ENCODE assay signal across 13 mouse cellular contexts in the genomic region with DNA sequence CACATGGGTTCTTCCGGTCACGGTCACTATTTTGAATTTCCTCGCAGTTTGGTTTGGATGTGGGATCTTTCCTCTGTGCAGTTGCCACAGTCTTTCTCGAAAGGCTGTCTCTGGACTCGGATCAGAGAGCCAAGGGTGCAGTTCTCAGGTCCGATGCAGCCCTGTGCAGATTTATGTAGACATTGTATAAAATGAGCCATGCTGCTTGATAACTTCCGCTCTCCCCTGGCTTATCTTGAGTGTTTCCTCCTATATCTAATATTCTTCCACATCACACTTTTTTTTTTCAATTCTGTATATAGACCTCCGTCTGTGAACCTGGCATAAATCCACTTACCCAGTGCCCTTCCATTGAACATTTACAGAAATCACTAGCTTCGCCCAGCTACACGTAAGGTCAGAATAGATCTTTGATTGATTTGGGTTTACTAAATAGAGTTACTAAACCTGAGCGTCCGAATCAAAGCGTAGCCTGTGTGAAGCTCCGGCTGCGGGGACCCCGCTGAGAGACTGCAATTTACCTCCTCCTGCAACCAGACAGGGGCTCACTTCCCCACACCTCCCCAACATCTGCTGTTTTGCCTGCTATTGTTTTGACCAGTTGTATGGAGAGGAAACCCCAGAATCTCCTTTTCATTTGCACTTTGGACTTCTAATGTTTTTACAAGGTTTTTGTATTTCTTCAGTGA. TPM values are rescaled to one million over a fixed set of nuclear protein-coding genes. Genes with fewer than 3 reads are reported as not detected.
DNase-seq lines count a peak whose midpoint lies in the region; ATAC-seq and TF ChIP-seq lines count a peak whose summit lies in the region.
"Had no signal": no experiment of that assay in that cellular context is flagged by ENCODE, and none has a peak within 500 bp of the region (broad histone marks: within the 10 kb centered on the region; RNA-seq: fewer than 3 reads in every experiment).

No protein-coding gene starts in this region.

- TF ChIP-seq RAD21 in MEL (IDR thresholded peaks at IDR 0.05; ENCODE audit: low read depth, low read length), result no peak

- peaks cover 20% of the 10 kb centered on the region for H3K4me1 ChIP-seq in heart, embryonic 16.5 days (ENCODE audit: control insufficient read depth, insufficient read depth, low read length)
- peaks cover 0 to 6% of the 10 kb centered on the region in 2 experiments; a peak in 2 of 4 replicates for H3K4me1 ChIP-seq in MEL (ENCODE audit: control insufficient read depth in 1 of 2, insufficient read depth in 2 of 2, low read length in 2 of 2)
- H3K4me1 ChIP-seq in forebrain, embryonic 13.5 days, result peaks cover 34% of the 10 kb centered on the region
- peaks cover 23% of the 10 kb centered on the region for H3K4me1 ChIP-seq in midbrain, embryonic 15.5 days
- H3K4me1 ChIP-seq in intestine, embryonic 16.5 days (ENCODE audit: control insufficient read depth, insufficient read depth, low read length), result peaks cover 17% of the 10 kb centered on the region

- 0 out of 2 replicates have a peak overlapping the region, but pooled peaks have one; percentile 7 for H3K9ac ChIP-seq in heart, embryonic 16.5 days (ENCODE audit: low read length)
- no peak overlapping the region for H3K9ac ChIP-seq in MEL (ENCODE audit: control insufficient read depth, low read depth, low read length, poor library complexity, severe bottlenecking)
- H3K9ac ChIP-seq in forebrain, embryonic 13.5 days, result no peak overlapping the region
- no peak overlapping the region for H3K9ac ChIP-seq in midbrain, embryonic 15.5 days
- H3K9ac ChIP-seq in intestine, embryonic 16.5 days (ENCODE audit: low read depth, low read length), result no peak overlapping the region
- H3K9ac ChIP-seq: embryonic facial prominence, embryonic 12.5 days; liver, embryonic 14.5 days had no signal

- peak overlapping the region; percentile 19 for H3K4me2 ChIP-seq in heart, embryonic 16.5 days (ENCODE audit: low read depth, low read length)
- H3K4me2 ChIP-seq in forebrain, embryonic 13.5 days, result peak overlapping the region; percentile 34
- peak overlapping the region; percentile 15 for H3K4me2 ChIP-seq in midbrain, embryonic 15.5 days
- H3K4me2 ChIP-seq in intestine, embryonic 16.5 days (ENCODE audit: low read depth, low read length), result no peak overlapping the region
- H3K4me2 ChIP-seq: embryonic facial prominence, embryonic 12.5 days had no signal

- H3K4me3 ChIP-seq in heart, embryonic 16.5 days (ENCODE audit: low read length), result no peak overlapping the region
- no peak overlapping the region for H3K4me3 ChIP-seq in MEL (ENCODE audit: control insufficient read depth in 1 of 2, insufficient read depth in 1 of 2, low read depth in 2 of 2, low read length in 2 of 2)
- no peak overlapping the region for H3K4me3 ChIP-seq in forebrain, embryonic 13.5 days
- no peak overlapping the region for H3K4me3 ChIP-seq in midbrain, embryonic 15.5 days
- H3K4me3 ChIP-seq in intestine, embryonic 16.5 days (ENCODE audit: low read length), result no peak overlapping the region
- H3K4me3 ChIP-seq: embryonic facial prominence, embryonic 12.5 days; myocyte had no signal

- H3K9me3 ChIP-seq in heart, embryonic 16.5 days (replicated peaks; ENCODE audit: control insufficient read depth, low read length), result no peaks in the 10 kb centered on the region
- H3K9me3 ChIP-seq in MEL (replicated peaks; ENCODE audit: insufficient read depth, low read length), result no peaks in the 10 kb centered on the region
- H3K9me3 ChIP-seq in forebrain, embryonic 13.5 days (replicated peaks), result no peaks in the 10 kb centered on the region
- H3K9me3 ChIP-seq in midbrain, embryonic 15.5 days, result no peaks in the 10 kb centered on the region
- no peaks in the 10 kb centered on the region for H3K9me3 ChIP-seq in intestine, embryonic 16.5 days (ENCODE audit: control insufficient read depth, low read length)
- H3K9me3 ChIP-seq: embryonic facial prominence, embryonic 12.5 days had no signal

- no peak for TF ChIP-seq CTCF in MEL (IDR thresholded peaks at IDR 0.05 in 2 of 3, conservative IDR thresholded peaks at IDR 0.05 in 1 of 3; ENCODE audit: control insufficient read depth in 1 of 3, insufficient read depth in 1 of 3, low read depth in 2 of 3, low read length in 3 of 3, poor library complexity in 1 of 3, severe bottlenecking in 1 of 3)

- no peak overlapping the region for H3K27ac ChIP-seq in heart, embryonic 16.5 days (ENCODE audit: low read length)
- H3K27ac ChIP-seq in MEL (ENCODE audit: control insufficient read depth, low read depth, low read length), result no peak overlapping the region
- H3K27ac ChIP-seq in forebrain, embryonic 13.5 days, result no peak overlapping the region
- H3K27ac ChIP-seq in midbrain, embryonic 15.5 days, result no peak overlapping the region
- H3K27ac ChIP-seq in intestine, embryonic 16.5 days (ENCODE audit: low read length), result no peak overlapping the region
- H3K27ac ChIP-seq: liver, embryonic 14.5 days had no signal

- WGBS in heart, embryonic 16.5 days, result 50% methylated on average over 16 of the region's 16 CpGs
- WGBS in forebrain, embryonic 13.5 days, result 13% methylated on average over 16 of the region's 16 CpGs
- 13% methylated on average over 16 of the region's 16 CpGs for WGBS in midbrain, embryonic 15.5 days
- 47% methylated on average over 16 of the region's 16 CpGs for WGBS in intestine, embryonic 16.5 days

- DNase-seq in heart, postnatal 14 days, result no peak
- no peak for DNase-seq in MEL (ENCODE audit: low read depth, low spot score)
- DNase-seq in right cerebral cortex, postnatal 4 days, result no peak
- DNase-seq: gastrocnemius, postnatal 10 days; kidney, adult 18-20 months had no signal

- ATAC-seq in heart, embryonic 16.5 days (replicated peaks; ENCODE audit: extremely low read depth, insufficient read depth, low FRiP score), result no peak
- no peak for ATAC-seq in forebrain, embryonic 13.5 days
- no peak for ATAC-seq in midbrain, embryonic 15.5 days (replicated peaks)
- ATAC-seq in megakaryocyte progenitor cell, adult 5-6 weeks (replicated peaks; ENCODE audit: poor library complexity), result no peak
- ATAC-seq in intestine, embryonic 16.5 days, result no peak

- no peaks in the 10 kb centered on the region for H3K36me3 ChIP-seq in heart, embryonic 16.5 days (ENCODE audit: control insufficient read depth, insufficient read depth)
- H3K36me3 ChIP-seq in MEL (ENCODE audit: control insufficient read depth in 1 of 2, insufficient read depth in 2 of 2, low read length in 2 of 2), result no peaks in the 10 kb centered on the region; a peak in 2 of 4 replicates
- H3K36me3 ChIP-seq in forebrain, embryonic 13.5 days (ENCODE audit: poor library complexity, severe bottlenecking), result no peaks in the 10 kb centered on the region
- H3K36me3 ChIP-seq in midbrain, embryonic 15.5 days (replicated peaks), result no peaks in the 10 kb centered on the region
- no peaks in the 10 kb centered on the region for H3K36me3 ChIP-seq in intestine, embryonic 16.5 days (ENCODE audit: control insufficient read depth, insufficient read depth, low read length)
- H3K36me3 ChIP-seq: embryonic facial prominence, embryonic 12.5 days had no signal

- TF ChIP-seq EP300 in MEL (IDR thresholded peaks at IDR 0.05; ENCODE audit: low read depth in 1 of 2, low read length in 2 of 2), result no peak

- H3K79me2 ChIP-seq in MEL (ENCODE audit: control insufficient read depth, insufficient read depth, low read length, poor library complexity), result no peaks in the 10 kb centered on the region

- peaks cover 2% of the 10 kb centered on the region for H3K27me3 ChIP-seq in heart, embryonic 16.5 days (ENCODE audit: control insufficient read depth, insufficient read depth, low read length)
- H3K27me3 ChIP-seq in MEL (ENCODE audit: control insufficient read depth in 1 of 2, insufficient read depth in 2 of 2, low read length in 2 of 2), result no peaks in the 10 kb centered on the region; a peak in 1 of 4 replicates
- peaks cover 16% of the 10 kb centered on the region; the same call in 1 of the 2 replicates for H3K27me3 ChIP-seq in forebrain, embryonic 13.5 days
- peaks cover 18% of the 10 kb centered on the region for H3K27me3 ChIP-seq in midbrain, embryonic 15.5 days (replicated peaks)
- H3K27me3 ChIP-seq in intestine, embryonic 16.5 days (replicated peaks; ENCODE audit: control insufficient read depth, insufficient read depth, low read length), result no peaks in the 10 kb centered on the region

- intact Hi-C loops in heart, postnatal 14 days (cut with DNase I), result loop anchor here (5.0 kb wide), 1 partner anchor 51 kb away; no protein-coding TSS in a partner anchor

- TF ChIP-seq POLR2A in MEL (IDR thresholded peaks at IDR 0.05; ENCODE audit: control insufficient read depth in 1 of 2, insufficient read depth in 1 of 2, low read depth in 1 of 2, low read length in 2 of 2, poor library complexity in 1 of 2), result no peak

TF ChIP-seq in MEL, 35 proteins besides CTCF, POLR2A, EP300 and RAD21:
- TF ChIP-seq ZNF384 (IDR thresholded peaks at IDR 0.05; ENCODE audit: low read depth, low read length), result peak; percentile 57
- TF ChIP-seq UBTF (IDR thresholded peaks at IDR 0.05; ENCODE audit: borderline replicate concordance, insufficient read depth, low read depth, low read length), result no peak
- no peak for TF ChIP-seq CHD2 (IDR thresholded peaks at IDR 0.05; ENCODE audit: low read length)
- TF ChIP-seq TBP (IDR thresholded peaks at IDR 0.05; ENCODE audit: low read depth, low read length), result no peak
- TF ChIP-seq TCF12 (IDR thresholded peaks at IDR 0.05; ENCODE audit: low read depth, low read length), result no peak
- 0 out of 2 replicates have a peak, but pooled peaks have one; percentile 43 for TF ChIP-seq GATA1 (IDR thresholded peaks at IDR 0.05; ENCODE audit: low read depth, low read length)
- TF ChIP-seq NRF1 (IDR thresholded peaks at IDR 0.05; ENCODE audit: insufficient read depth, low read depth, low read length, poor library complexity, severe bottlenecking), result no peak
- no peak for TF ChIP-seq POLR2AphosphoS5 (IDR thresholded peaks at IDR 0.05; ENCODE audit: borderline replicate concordance, low read depth, low read length)
- TF ChIP-seq RCOR1 (IDR thresholded peaks at IDR 0.05; ENCODE audit: low read depth, low read length), result no peak
- no peak for TF ChIP-seq POLR2AphosphoS2 (IDR thresholded peaks at IDR 0.05; ENCODE audit: low read length)
- no peak for TF ChIP-seq ZMIZ1 (IDR thresholded peaks at IDR 0.05; ENCODE audit: low read depth, low read length)
TF ChIP-seq in MEL: peak in this region for 2.

RNA-seq across cellular contexts. Expression of a gene that starts 37.4 kb away (rescaled TPM):
- 129 and 136 TPM in 2 replicates for polyA plus RNA-seq in heart, embryonic 16.5 days (2015; fragmentation: Nextera tagmentation; extraction: Ambion mirVana)
- 1 to 10 TPM; 6.2 to 8.5 TPM for total RNA-seq in heart, postnatal 14 days (2021)
- 15.9 and 47.3 TPM in 2 replicates for total RNA-seq in MEL (2012; rRNA removed)
- 10 to 100 TPM in 1 of 2 experiments, not detected in 1; 99.5 TPM for polyA plus RNA-seq in MEL (2012; ENCODE audit: insufficient read depth in 1 of 2, insufficient read length in 2 of 2, low read depth in 1 of 2, low replicate concordance in 2 of 2, missing spikeins in 1 of 2)
- polyA plus RNA-seq in forebrain, embryonic 13.5 days (2015; fragmentation: Nextera tagmentation; extraction: Ambion mirVana), result 95.4 and 96.2 TPM in 2 replicates
- polyA plus RNA-seq in midbrain, embryonic 15.5 days (2015; fragmentation: Nextera tagmentation; extraction: Ambion mirVana), result 96.1 and 97.6 TPM in 2 replicates
- 7.7 and 11.5 TPM in 2 replicates for total RNA-seq in megakaryocyte progenitor cell, adult 5-6 weeks (2015)
- 7.4 and 8.6 TPM in 2 replicates for total RNA-seq in megakaryocyte progenitor cell, adult 5-6 weeks (2017)
- 149 and 156 TPM in 2 replicates for polyA plus RNA-seq in intestine, embryonic 16.5 days (2015; fragmentation: Nextera tagmentation; extraction: Ambion mirVana)
